Mouse (Mus musculus) liver, embryonic 14.5 days (tissue): Measurements from ENCODE around the gene Ubl7. TPM values are rescaled to one million over a fixed set of nuclear protein-coding genes. Genes with fewer than 3 reads are reported as not detected.

Experiments
- ATAC-seq: fragments of 200-750 bp; cut with Nextera tagmentation; 2 replicates; pipeline ENCODE4 v1.8.0; 2017; ENCODE audit warnings: moderate number of reproducible peaks, mild to moderate bottlenecking, moderate library complexity; ENCODE audit not compliant: insufficient read depth
- DNase-seq, 3 experiments: peaks; one replicate each; pipeline ENCODE4 v3.0.0-alpha.2; 2012 to 2013; ENCODE audit warnings: low read depth in 3 of 3, low spot score in 3 of 3
- H3K27ac ChIP-seq: fragments of 300-500 bp; sonication (generic); 2 replicates; pipeline ENCODE4 v1.5.1; 2014; ENCODE audit warnings: moderate library complexity, mild to moderate bottlenecking, control low read depth, inconsistent platforms
- H3K27me3 ChIP-seq: fragments of 300-500 bp; sonication (generic); 2 replicates; pipeline ENCODE4 v1.6.1; 2014; ENCODE audit warnings: mild to moderate bottlenecking, low read length, moderate library complexity; ENCODE audit not compliant: control insufficient read depth, insufficient read depth
- H3K36me3 ChIP-seq: fragments of 300-500 bp; sonication (generic); replicated peaks from 2 replicates; pipeline ENCODE4 v1.6.1; 2014; ENCODE audit warnings: low read depth; ENCODE audit not compliant: control insufficient read depth, insufficient read depth
- H3K4me1 ChIP-seq, 2 experiments: fragments of 200-500 bp in 1 of 2; fragments of 300-500 bp in 1 of 2; sonication (generic) in 1 of 2; replicated peaks; 2 replicates each; pipeline ENCODE4 v1.6.1; 2012 to 2014; ENCODE audit warnings: antibody characterized with exemption in 1 of 2, inconsistent platforms in 1 of 2, low read length in 1 of 2; ENCODE audit not compliant: control insufficient read depth in 2 of 2, insufficient read depth in 2 of 2
- H3K4me2 ChIP-seq: fragments of 300-500 bp; sonication (generic); 2 replicates; pipeline ENCODE4 v1.6.1; 2014; ENCODE audit warnings: low read depth, mild to moderate bottlenecking, control low read depth, moderate library complexity
- H3K4me3 ChIP-seq, 2 experiments: fragments of 200-500 bp in 1 of 2; fragments of 300-500 bp in 1 of 2; sonication (generic) in 1 of 2; 2 replicates each; pipeline ENCODE4 v1.5.1; 2012 to 2014; ENCODE audit warnings: low read depth in 2 of 2, low read length in 2 of 2, mild to moderate bottlenecking in 2 of 2, control low read depth in 1 of 2, inconsistent platforms in 1 of 2, moderate library complexity in 1 of 2; ENCODE audit not compliant: insufficient read depth in 1 of 2
- H3K9ac ChIP-seq: fragments of 300-500 bp; sonication (generic); replicated peaks from 2 replicates; pipeline ENCODE4 v1.6.1; 2014; ENCODE audit warnings: mild to moderate bottlenecking, control low read depth, moderate library complexity
- H3K9me3 ChIP-seq: fragments of 300-500 bp; sonication (generic); 2 replicates; pipeline ENCODE4 v1.6.1; 2016; ENCODE audit warnings: low read length, mixed read lengths; ENCODE audit not compliant: control insufficient read depth
- CTCF ChIP-seq: IDR thresholded peaks from 2 replicates; pipeline ENCODE4 v1.5.1; 2016; ENCODE audit warnings: antibody characterized with exemption, low read depth, control low read depth
- EP300 ChIP-seq: IDR thresholded peaks from 2 replicates; pipeline ENCODE4 v1.6.1; 2016; ENCODE audit warnings: antibody characterized with exemption, low read depth
- WGBS: fragments of 180-500 bp; shearing (Covaris S2); extraction: QIAGEN DNeasy Blood & Tissue Kit; methylation state at CpG from one replicate; pipeline ENCODE4 v1.1.7; 2014; ENCODE audit not compliant: insufficient replicate concordance; 5-methylcytosine and 5-hydroxymethylcytosine counted together
- polyA plus RNA-seq, 2 experiments: library from polyadenylated mRNA; depleted of rRNA in 1 of 2; stranded (reverse) in 1 of 2; unstranded in 1 of 2; fragments of >200 nt; fragmentation: Nextera tagmentation in 1 of 2; extraction: Ambion mirVana in 1 of 2; gene quantifications; 2 replicates each; pipeline versions ENCODE4 v1.2.1 to v1.2.3; 2012 to 2014

Ubl7 gene
- polyA plus RNA-seq, 2 experiments: 25.4 to 44.8 TPM

DNA sequence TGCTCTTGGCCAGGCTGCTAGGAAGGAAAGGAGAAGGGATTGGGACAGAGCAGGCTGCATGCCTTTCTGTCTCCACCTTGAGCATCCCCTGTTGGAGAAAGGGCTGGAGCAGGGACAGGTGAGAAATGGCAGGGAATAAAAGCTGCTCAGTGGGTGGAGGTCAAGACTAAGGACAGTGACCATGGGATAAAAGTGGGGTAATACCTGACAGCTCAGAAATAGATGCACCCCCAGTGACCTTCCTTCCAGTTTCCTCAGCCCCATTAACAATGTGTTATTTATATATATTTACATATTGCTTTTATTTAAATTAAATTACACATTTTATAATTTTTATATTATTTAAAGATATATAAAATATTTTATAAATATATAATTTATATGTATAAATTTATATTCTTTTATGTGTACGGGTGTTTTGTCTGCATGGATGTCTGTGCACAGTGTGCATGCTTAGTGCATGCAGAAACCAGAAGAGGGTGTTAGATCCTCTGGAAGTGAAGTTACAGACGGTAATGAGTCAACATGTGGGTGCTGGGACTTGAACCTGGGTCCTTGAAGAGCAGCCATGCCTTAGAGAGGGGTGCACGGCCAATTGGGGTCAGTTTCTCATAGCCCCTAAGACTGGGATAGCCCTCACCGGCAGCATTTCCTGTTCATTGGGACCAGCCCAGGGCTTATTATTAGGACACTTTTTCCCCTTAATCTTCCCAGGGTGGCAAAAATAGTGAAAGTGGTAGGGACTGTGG is 52.6 kb downstream of the Ubl7 start:
- Histone ChIP-seq H3K36me3 (no peaks in the 10 kb centered on the region), H3K9me3 (no peaks in the 10 kb centered on the region), H3K4me3 (no peak overlapping the region), H3K4me1 (no peaks in the 10 kb centered on the region), H3K9ac (no peak overlapping the region), H3K27me3 (no peaks in the 10 kb centered on the region), H3K27ac (no peak overlapping the region), H3K4me2 (no peak overlapping the region)
- DNase-seq (no peak), ATAC-seq (no peak)
- no peak for TF ChIP-seq EP300
- TF ChIP-seq CTCF: no peak
- 56% methylated on average over 4 of the region's 4 CpGs for WGBS

DNA sequence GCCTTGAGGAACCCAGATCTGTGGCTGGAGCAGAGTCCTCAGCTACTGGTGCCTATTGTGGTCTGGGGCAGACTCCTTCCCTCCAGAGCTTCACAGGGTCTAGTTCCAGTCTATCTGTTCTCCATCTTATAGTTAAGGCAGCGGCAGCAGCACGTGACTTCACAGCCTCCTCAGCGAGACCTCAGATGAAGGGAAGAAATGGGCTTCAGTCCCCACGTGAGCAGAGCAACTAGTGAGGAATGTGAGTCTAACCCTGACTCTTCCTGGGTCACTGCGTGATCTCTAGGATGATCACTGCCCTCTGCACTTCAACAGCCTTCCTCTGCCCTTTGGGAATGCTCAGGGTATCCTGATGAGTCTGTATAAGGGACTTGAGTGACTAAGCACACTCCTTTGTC is 53.2 kb downstream of the Ubl7 start:
- DNase-seq (no peak), ATAC-seq (no peak)
- H3K27ac ChIP-seq: no peak overlapping the region
- TF ChIP-seq EP300 (no peak), CTCF (no peak)
- H3K9me3 ChIP-seq: no peaks in the 10 kb centered on the region
- WGBS: 68% methylated on average over 5 of the region's 5 CpGs
- no peaks in the 10 kb centered on the region for H3K27me3 ChIP-seq
- H3K9ac ChIP-seq: no peak overlapping the region
- H3K4me1 ChIP-seq: no peaks in the 10 kb centered on the region; a peak in 1 of 4 replicates
- no peak overlapping the region for H3K4me3 ChIP-seq
- no peaks in the 10 kb centered on the region for H3K36me3 ChIP-seq
- H3K4me2 ChIP-seq: no peak overlapping the region

DNA sequence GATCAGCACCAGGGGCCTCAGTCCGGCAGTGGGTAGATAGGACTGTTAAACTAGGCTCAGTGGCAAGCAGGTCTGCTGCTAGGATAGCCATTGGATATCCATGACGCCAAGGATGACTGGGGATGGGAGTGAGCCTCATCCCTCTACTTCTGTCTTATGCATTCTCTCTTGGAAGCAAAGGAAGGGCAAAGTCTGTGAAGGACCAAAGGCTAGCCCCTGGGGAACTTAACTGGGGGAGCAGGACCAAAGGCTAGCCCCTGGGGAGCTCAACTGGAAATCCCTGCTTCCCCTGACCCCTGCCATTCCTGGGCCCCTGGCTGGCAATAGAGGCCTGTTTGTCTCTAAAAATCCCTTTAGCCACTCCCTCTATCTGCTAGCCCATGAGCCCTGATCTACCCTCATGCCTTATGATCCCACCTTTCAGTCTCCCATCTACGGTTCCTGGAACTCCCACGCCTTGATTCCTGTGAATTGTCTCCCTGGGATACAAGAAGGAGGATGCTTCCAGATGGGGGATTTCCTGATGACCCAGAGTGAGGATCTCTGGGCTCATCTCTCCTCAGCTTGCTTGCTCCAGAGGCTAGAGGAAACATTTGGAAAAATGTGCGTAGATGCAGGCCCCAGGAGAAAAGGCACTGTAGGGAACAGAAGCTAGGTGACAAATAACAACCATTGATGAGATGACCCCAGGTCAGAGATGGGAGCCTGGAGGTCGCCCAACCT is 53.9 kb downstream of the Ubl7 start:
- TF ChIP-seq CTCF (no peak), EP300 (no peak)
- 57% methylated on average over 6 of the region's 6 CpGs for WGBS
- Histone ChIP-seq H3K27me3 (no peaks in the 10 kb centered on the region), H3K9ac (no peak overlapping the region), H3K36me3 (no peaks in the 10 kb centered on the region), H3K9me3 (no peaks in the 10 kb centered on the region), H3K27ac (no peak overlapping the region), H3K4me1 (no peaks in the 10 kb centered on the region; a peak in 1 of 4 replicates), H3K4me3 (no peak overlapping the region), H3K4me2 (no peak overlapping the region)
- no peak for ATAC-seq
- DNase-seq: no peak

DNA sequence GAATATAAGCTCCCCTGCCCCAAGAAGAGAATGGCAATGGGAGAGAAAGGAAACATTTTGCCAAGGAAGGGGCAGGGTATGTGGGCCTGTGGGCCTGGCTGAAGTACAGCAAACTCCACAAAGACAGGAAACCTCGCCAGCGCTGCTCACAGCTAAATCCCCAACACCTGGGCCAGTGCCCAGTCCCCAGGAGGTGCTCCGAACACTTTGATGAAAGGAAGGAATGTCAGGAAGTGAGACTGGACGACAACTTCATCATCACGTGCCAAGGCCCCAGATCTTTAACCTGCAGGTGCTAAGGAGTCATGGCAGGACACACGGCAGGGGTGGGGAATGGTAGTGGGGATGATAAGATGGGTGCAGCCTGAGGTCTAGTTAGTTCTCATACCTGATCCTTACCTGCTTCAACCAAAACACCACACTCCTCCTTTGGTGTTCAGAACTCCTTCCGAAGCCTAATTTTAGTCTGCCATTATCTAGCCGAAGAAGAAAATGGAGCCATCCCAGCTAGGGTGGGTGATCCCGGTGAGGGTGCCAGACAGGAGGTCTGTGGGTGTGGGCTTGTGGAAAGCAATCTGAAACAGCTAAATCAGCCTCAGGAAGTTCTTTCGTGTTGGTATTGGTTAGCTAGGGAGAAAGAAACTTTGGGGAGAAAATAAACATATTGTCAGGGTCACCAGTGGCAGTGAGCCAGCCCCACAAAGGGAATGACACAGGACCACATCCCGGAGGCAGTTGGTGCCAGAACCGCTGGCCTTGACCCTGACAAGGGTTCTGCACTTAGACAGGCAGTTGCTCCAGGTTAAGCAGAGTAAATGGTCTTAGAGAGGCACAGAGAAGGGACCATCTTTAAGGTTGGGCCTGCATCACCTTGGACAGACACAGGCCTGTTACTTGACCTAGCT is 54.8 kb downstream of the Ubl7 start:
- no peak for DNase-seq
- Histone ChIP-seq H3K4me1 (no peaks in the 10 kb centered on the region; a peak in 1 of 4 replicates), H3K27me3 (no peaks in the 10 kb centered on the region), H3K9ac (no peak overlapping the region), H3K4me2 (no peak overlapping the region), H3K36me3 (no peaks in the 10 kb centered on the region), H3K9me3 (no peaks in the 10 kb centered on the region), H3K4me3 (no peak overlapping the region), H3K27ac (no peak overlapping the region)
- TF ChIP-seq CTCF: no peak
- no peak for TF ChIP-seq EP300
- no peak for ATAC-seq
- WGBS: 57% methylated on average over 12 of the region's 12 CpGs
